Mouse (Mus musculus) kidney, embryonic 16.5 days (tissue): ENCODE measurements around the gene Dapl1. TPM values are rescaled to one million over a fixed set of nuclear protein-coding genes. Genes with fewer than 3 reads are reported as not detected.

ENCODE experiments used
- ATAC-seq: fragments of 200-750 bp; cut with Nextera tagmentation; 2 replicates; pipeline ENCODE4 v1.8.0; 2017; ENCODE audit warnings: moderate TSS enrichment; ENCODE audit not compliant: low FRiP score, low TSS enrichment
- H3K27ac ChIP-seq: fragments of 300-500 bp; sonication (generic); 2 replicates; pipeline ENCODE4 v1.5.1; 2014; ENCODE audit warnings: low read length
- H3K27me3 ChIP-seq: fragments of 300-500 bp; sonication (generic); 2 replicates; pipeline ENCODE4 v1.6.1; 2014; ENCODE audit warnings: low read length, control low read depth, mixed read lengths; ENCODE audit not compliant: insufficient read depth
- H3K36me3 ChIP-seq: fragments of 300-500 bp; sonication (generic); 2 replicates; pipeline ENCODE4 v1.6.1; 2014; ENCODE audit warnings: low read length, control low read depth, mixed read lengths; ENCODE audit not compliant: insufficient read depth
- H3K4me1 ChIP-seq: fragments of 300-500 bp; sonication (generic); 2 replicates; pipeline ENCODE4 v1.6.1; 2014; ENCODE audit warnings: low read length, control low read depth, mixed read lengths; ENCODE audit not compliant: insufficient read depth
- H3K4me2 ChIP-seq: fragments of 300-500 bp; sonication (generic); replicated peaks from 2 replicates; pipeline ENCODE4 v1.6.1; 2014; ENCODE audit warnings: low read depth, low read length
- H3K4me3 ChIP-seq: fragments of 300-500 bp; sonication (generic); 2 replicates; pipeline ENCODE4 v1.5.1; 2014; ENCODE audit warnings: mild to moderate bottlenecking, low read length
- H3K9ac ChIP-seq: fragments of 300-500 bp; sonication (generic); replicated peaks from 2 replicates; pipeline ENCODE4 v1.6.1; 2014; ENCODE audit warnings: low read length
- H3K9me3 ChIP-seq: fragments of 300-500 bp; sonication (generic); 2 replicates; pipeline ENCODE4 v1.6.1; 2016; ENCODE audit warnings: low read length, control low read depth
- WGBS: fragments of 180-500 bp; shearing (Covaris S2); extraction: QIAGEN DNeasy Blood & Tissue Kit; methylation state at CpG from one replicate; pipeline ENCODE4 v1.1.7; 2014; 5-methylcytosine and 5-hydroxymethylcytosine counted together
- polyA plus RNA-seq: library from polyadenylated mRNA; unstranded; fragments of >200 nt; fragmentation: Nextera tagmentation; extraction: Ambion mirVana; gene quantifications from 2 replicates; pipeline ENCODE4 v1.2.1, GENCODE M21; 2015

Gene Dapl1
- polyA plus RNA-seq: 4.6 and 5.6 TPM in 2 replicates

- 50% methylated on average over 9 of the region's 9 CpGs for WGBS
- no peak for ATAC-seq
- Histone ChIP-seq H3K27ac (no peak within 1 kb of the TSS), H3K9me3 (no peaks in the 10 kb centered on the region), H3K4me1 (peaks cover 14% of the 10 kb centered on the region; the same call in 1 of the 2 replicates), H3K9ac (no peak within 1 kb of the TSS), H3K4me2 (no peak within 1 kb of the TSS), H3K4me3 (no peak within 1 kb of the TSS), H3K27me3 (no peaks in the 10 kb centered on the region), H3K36me3 (no peaks in the 10 kb centered on the region)
Observed at GRCm38 (mm10) chr2:59484438-59484837, at the start of gene Dapl1. Dapl1 (plus strand) TSS chr2:59484653.

DNA sequence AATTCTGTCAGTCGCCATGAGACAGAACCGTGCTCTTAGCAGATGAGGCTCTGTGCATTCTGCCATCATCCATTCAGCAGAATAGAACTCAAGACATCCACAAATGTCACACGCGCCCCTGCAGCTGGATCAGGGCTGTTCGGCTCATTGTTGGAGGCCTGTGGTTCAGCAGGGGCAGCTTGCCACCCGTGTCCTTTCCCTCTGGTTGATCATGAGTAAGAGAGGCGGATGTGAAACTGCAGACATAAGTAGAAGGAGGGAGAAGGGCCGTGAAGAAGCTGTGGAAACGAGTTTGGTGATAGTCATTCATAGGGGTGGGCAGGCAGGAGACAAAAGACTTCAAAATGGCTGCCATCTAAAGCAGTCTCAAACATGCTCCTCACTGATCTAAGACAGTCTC, 49.6 kb upstream of the Dapl1 start:
- Histone ChIP-seq H3K4me2 (no peak overlapping the region), H3K9me3 (no peaks in the 10 kb centered on the region), H3K4me1 (peaks cover 12% of the 10 kb centered on the region), H3K9ac (no peak overlapping the region), H3K36me3 (no peaks in the 10 kb centered on the region), H3K27me3 (no peaks in the 10 kb centered on the region), H3K4me3 (no peak overlapping the region), H3K27ac (no peak overlapping the region)
- ATAC-seq: no peak
- 93% methylated on average over 9 of the region's 9 CpGs for WGBS

- Histone ChIP-seq H3K9ac (peak overlapping the region; percentile 50; the same call in 1 of the 2 replicates), H3K4me2 (peak overlapping the region; percentile 52), H3K4me3 (peak overlapping the region; percentile 17; the same call in 1 of the 2 replicates), H3K27me3 (no peaks in the 10 kb centered on the region), H3K36me3 (no peaks in the 10 kb centered on the region), H3K27ac (peak overlapping the region; percentile 49; the same call in 1 of the 2 replicates), H3K4me1 (peaks cover 12% of the 10 kb centered on the region), H3K9me3 (no peaks in the 10 kb centered on the region)
- ATAC-seq: peak; percentile 77
- 49% methylated on average over 12 of the region's 12 CpGs for WGBS
Observed at GRCm38 (mm10) chr2:59437684-59438393, 46.6 kb upstream of the Dapl1 start.

DNA sequence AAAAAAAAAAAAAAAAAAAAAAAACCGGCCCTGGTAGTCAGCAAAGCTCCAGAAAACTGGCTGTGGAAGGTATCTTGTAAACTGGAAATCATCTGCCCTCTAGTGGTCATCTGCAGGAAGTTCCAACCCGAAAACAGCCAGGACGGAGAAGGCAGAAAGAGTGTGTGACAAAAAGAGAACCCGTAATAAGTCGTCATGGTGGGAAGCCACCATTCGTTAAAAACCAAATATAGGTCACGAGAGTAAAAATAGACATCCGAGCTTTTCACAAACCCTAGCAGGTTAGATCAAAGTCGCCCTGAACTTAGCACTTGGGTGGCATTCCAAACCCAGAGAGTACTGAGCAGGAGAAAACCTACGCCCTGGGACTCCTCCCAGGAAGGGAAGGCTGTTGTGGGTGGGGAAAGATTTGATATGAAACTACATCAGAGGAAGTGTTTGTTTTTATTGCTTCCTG, 45.9 kb upstream of the Dapl1 start:
- Histone ChIP-seq H3K9me3 (no peaks in the 10 kb centered on the region), H3K9ac (peak overlapping the region; percentile 56), H3K4me2 (peak overlapping the region; percentile 52), H3K27ac (peak overlapping the region; percentile 49; the same call in 1 of the 2 replicates), H3K36me3 (no peaks in the 10 kb centered on the region), H3K4me1 (peaks cover 12% of the 10 kb centered on the region), H3K27me3 (no peaks in the 10 kb centered on the region), H3K4me3 (peak overlapping the region; percentile 33)
- 12% methylated on average over 10 of the region's 10 CpGs for WGBS
- ATAC-seq: peak; percentile 65; the same call in 1 of the 2 replicates

- H3K27ac ChIP-seq: no peak overlapping the region
- H3K4me1 ChIP-seq: peaks cover 12% of the 10 kb centered on the region
- no peaks in the 10 kb centered on the region for H3K27me3 ChIP-seq
- no peaks in the 10 kb centered on the region for H3K36me3 ChIP-seq
- no peak overlapping the region for H3K9ac ChIP-seq
- no peak overlapping the region for H3K4me2 ChIP-seq
- no peaks in the 10 kb centered on the region for H3K9me3 ChIP-seq
- 84% methylated on average over 9 of the region's 9 CpGs for WGBS
- no peak overlapping the region for H3K4me3 ChIP-seq
- ATAC-seq: no peak
Observed at GRCm38 (mm10) chr2:59439824-59440223, 44.6 kb upstream of the Dapl1 start.

DNA sequence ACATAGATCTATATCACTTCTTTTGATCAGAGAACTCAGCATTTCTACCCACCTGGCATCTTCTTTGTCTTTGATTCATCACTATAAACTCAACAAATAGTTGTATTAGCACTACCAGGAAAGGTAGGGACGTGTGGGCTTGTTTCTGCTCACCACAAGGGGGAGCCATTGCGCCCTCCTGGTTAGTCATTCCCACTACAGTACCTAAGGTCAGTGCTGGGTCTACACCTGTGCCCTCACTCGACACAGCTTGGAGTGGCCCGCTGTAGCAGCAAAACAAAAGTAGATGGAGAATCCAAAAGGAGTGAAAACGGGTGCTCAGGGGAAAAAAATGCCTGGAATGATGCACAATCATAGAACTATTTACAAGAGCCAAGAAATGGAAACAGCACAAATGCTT, 44.0 kb upstream of the Dapl1 start:
- peaks cover 12% of the 10 kb centered on the region for H3K4me1 ChIP-seq
- no peak for ATAC-seq
- 32% methylated on average over 5 of the region's 5 CpGs for WGBS
- no peak overlapping the region for H3K27ac ChIP-seq
- H3K27me3 ChIP-seq: no peaks in the 10 kb centered on the region
- no peaks in the 10 kb centered on the region for H3K36me3 ChIP-seq
- H3K9ac ChIP-seq: no peak overlapping the region
- H3K4me2 ChIP-seq: no peak overlapping the region
- H3K4me3 ChIP-seq: no peak overlapping the region
- H3K9me3 ChIP-seq: no peaks in the 10 kb centered on the region

DNA sequence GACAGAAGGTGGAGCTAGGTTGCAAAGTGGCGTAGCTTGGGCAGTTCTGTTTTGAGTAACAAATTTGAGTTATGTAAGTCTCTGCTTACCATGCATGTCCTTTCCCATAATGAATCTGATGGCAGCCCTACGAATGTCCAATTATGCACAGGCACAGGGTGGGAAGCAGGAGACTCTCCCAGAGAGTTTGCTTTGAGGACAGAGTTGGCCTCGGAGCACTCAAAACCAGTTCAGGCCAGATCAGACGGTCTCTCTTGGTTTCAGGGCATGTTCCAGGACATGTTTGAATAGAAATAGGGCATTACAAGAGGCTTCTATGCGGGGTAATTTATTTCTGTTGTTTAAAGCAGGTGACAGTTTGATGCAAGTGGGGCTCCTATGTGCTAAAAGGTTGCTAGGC, 42.8 kb upstream of the Dapl1 start:
- H3K4me3 ChIP-seq: no peak overlapping the region
- H3K27ac ChIP-seq: no peak overlapping the region
- H3K4me2 ChIP-seq: no peak overlapping the region
- no peak for ATAC-seq
- WGBS: 75% methylated on average over 5 of the region's 5 CpGs
- H3K36me3 ChIP-seq: no peaks in the 10 kb centered on the region
- peaks cover 12% of the 10 kb centered on the region for H3K4me1 ChIP-seq
- H3K27me3 ChIP-seq: no peaks in the 10 kb centered on the region
- no peak overlapping the region for H3K9ac ChIP-seq
- no peaks in the 10 kb centered on the region for H3K9me3 ChIP-seq

- Histone ChIP-seq H3K4me2 (no peak overlapping the region), H3K9me3 (no peaks in the 10 kb centered on the region), H3K27ac (no peak overlapping the region), H3K4me3 (no peak overlapping the region), H3K4me1 (no peaks in the 10 kb centered on the region), H3K27me3 (no peaks in the 10 kb centered on the region), H3K9ac (no peak overlapping the region), H3K36me3 (no peaks in the 10 kb centered on the region)
- 65% methylated on average over 6 of the region's 6 CpGs for WGBS
- ATAC-seq: no peak
Observed at GRCm38 (mm10) chr2:59446671-59447070, 37.8 kb upstream of the Dapl1 start.

- Histone ChIP-seq H3K27ac (no peak overlapping the region), H3K36me3 (no peaks in the 10 kb centered on the region), H3K4me3 (no peak overlapping the region), H3K9ac (no peak overlapping the region), H3K9me3 (no peaks in the 10 kb centered on the region), H3K4me2 (no peak overlapping the region), H3K27me3 (no peaks in the 10 kb centered on the region), H3K4me1 (no peaks in the 10 kb centered on the region)
- 55% methylated on average over 2 of the region's 2 CpGs for WGBS
- no peak for ATAC-seq
Observed at GRCm38 (mm10) chr2:59447712-59448111, 36.7 kb upstream of the Dapl1 start.

DNA sequence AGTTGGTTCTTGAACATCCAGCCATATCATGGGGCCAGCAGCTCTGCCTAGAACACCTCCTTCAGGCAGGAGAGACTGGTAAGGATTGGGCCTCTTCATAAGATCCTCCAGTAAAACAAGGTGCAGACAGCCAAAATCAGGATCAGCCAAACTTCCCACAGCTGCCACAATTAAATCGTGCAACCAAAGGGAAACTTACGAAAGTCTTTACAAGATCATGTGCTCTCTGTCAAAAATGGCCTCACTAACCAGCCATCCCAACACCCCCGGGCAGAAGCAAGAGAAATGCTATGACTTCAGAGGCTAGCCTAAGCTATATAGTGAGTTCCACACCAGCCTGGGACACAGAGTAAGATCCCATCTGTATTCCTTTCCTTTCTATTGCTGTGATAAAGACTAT, 35.9 kb upstream of the Dapl1 start:
- 96% methylated on average over 3 of the region's 3 CpGs for WGBS
- no peaks in the 10 kb centered on the region for H3K4me1 ChIP-seq
- no peaks in the 10 kb centered on the region for H3K27me3 ChIP-seq
- ATAC-seq: no peak
- no peaks in the 10 kb centered on the region for H3K9me3 ChIP-seq
- no peak overlapping the region for H3K9ac ChIP-seq
- H3K4me2 ChIP-seq: no peak overlapping the region
- no peak overlapping the region for H3K27ac ChIP-seq
- H3K4me3 ChIP-seq: no peak overlapping the region
- H3K36me3 ChIP-seq: no peaks in the 10 kb centered on the region
